Mouse (Mus musculus): ENCODE data around the gene Ccnf. TPM values are rescaled to one million over a fixed set of nuclear protein-coding genes. Genes with fewer than 3 reads are reported as not detected.

Ccnf gene
- 5.3 TPM for polyA plus RNA-seq (2014; fragmentation: Illumina TruSeq; extraction: RNeasy Lipid Tissue Mini Kit (QIAGEN cat#74804); ENCODE audit: low read depth, low replicate concordance)

DNA sequence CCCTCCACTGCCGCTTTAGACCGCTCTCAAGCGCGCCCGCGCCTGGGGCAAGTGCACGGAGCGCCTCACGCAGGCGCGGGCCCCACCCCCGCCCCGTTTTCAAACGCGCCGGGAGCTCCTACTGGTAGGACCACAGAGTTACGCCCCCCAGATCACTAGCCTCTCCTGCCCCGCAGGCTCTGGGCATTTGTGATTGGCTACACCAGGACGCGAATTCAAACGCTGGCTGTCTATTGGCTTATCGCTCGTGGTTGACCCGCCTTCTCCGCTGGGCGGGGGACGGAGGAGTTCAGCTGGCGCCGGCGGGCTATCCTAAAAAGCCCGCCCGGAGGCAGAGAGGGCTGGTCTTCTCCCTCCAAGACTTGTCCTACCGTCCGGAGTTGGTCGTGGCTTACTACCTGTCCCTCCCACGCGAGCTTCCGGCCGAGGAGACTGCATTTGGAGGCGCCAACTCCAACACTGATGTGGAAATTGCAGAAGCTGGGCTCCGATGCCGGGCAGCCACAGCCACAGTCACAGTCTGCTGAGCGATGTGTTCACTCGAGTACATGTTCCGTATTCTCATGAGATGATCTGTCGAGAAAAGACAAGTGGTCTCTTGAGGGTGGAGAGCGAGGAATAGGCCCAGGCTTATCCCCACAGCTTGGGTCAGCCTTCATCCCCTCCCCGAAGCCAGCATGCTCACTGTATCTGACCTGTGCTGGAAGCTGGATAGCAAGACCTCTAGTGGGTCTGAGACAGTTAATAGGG is at the start of gene Ccnf:
Gene Ccnf (minus strand): TSS at position 165 of the 750 bp plus-strand sequence.

DNA sequence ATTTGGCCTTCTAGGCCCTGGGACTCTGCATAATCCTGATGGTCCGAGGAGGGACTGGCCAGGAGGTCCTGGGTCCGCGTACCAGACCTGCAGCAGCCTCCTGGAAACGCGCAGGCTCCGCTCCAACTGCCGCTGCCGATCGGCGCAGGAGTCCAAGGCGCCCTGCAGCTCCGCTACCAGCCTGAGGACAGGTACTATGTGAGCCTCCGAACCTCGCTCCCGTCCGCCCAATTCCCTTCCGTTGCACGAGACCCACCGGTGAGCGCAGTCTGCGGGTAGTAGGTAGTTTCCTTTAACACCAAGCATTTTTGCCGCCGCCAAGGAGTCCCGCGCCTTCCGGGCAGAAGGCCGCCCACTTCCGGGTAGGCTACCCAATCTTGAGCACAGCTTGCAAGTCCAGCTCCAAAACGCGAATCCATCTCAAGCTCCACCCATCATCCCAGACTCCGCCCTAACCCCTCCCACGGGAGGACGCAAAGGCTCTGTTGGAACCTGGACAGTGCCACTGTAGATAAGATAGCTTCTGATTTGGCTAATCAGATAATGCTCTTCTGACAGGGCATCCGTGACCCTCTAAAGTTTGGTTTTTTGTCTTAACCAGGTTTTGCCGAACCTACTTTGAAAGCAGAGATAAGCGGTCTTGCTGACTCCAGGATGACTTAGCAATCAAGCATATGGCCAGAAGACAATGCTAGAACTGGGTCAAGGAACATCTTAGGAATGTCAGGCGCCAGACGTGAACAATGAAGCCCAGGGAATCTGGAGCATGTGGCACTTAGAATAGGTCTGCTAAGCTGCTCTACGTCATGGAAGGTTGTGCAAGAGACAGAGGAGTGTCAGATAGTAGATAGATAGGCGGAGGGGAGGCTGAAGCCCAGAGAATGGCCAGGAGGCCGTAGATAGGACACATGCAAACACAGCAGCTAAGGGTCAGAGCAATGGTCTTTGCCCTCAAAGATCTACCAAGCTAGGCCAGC is 30.6 kb downstream of the Ccnf start, which contains the start of gene Tedc2:
Gene Tedc2 (minus strand): TSS at position 417 of the 977 bp plus-strand sequence.

DNA sequence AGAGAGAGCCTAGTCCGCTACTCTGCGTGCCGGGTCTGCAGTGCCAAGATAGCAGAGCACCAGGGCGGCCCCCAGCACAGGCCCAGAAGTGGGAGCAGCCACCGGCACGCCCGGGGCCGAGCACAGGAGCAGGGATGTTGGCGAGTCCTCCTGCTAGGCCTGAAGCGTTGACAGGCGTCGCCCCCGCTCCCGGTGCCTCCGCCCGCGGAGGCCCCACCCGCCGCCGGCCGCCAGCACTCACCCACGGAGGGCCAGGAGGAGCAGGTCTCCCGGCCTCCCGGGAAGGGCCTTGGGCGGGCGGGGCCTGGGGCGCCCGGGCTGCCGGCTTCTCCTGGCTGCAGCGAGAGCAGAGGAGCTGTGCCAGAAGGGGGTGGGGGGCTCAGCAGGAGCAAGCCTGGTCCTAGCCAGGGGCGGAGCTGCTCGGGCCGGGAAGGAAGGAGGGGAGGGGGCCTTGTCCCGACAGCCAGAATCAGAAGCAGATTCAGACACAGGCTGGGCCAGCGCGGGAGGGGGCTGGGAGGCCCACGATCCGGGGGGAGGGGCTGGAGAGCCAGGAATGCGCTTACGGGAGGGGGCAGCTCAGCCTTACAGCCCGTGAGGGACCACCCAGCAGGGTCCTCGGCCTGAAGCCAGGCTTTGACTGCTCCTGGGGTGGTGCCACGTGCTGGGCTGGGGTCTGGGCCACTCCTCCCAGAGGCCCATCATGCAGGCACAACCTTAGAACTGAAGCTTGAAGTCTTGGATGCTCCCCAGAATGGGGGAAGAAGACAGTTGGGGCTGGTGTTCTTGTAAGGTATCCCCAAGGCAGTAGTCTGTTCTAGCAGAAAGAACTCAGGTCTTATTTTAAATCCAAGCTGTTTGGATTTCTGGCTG is 42.0 kb downstream of the Ccnf start, which contains the start of gene Ntn3:
Gene Ntn3 (minus strand): TSS at position 489 of the 873 bp plus-strand sequence.

DNA sequence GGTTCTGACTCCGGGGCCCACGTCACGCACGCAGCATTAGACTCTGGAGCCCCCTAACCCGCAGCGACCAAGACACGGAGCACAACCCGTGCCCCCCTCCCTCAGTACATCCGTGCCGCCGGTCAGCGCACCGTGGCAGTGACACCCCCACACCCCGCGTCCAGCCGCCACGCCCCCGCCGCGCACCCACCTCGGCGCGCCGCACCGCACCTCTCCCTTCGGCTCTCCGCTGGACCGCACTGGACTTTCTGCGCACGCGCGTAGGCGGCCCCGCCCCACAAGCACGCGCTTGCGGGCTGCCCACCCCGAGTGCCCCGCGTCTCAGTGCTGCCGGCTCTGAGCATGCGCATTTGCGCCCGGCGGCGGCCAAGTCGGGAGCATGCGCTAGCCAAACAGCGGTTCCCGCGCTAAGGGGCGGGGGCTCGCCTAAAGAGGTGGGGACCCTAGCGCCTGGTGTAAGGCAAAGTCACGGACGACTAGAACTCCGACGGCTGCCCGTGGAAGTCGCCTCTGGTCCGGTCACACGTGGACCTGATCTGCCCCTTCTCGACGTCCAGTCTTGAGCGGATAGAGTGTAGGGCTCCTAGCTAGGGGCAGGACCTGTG is 45.9 kb downstream of the Ccnf start, which contains the start of gene Tbc1d24:
Gene Tbc1d24 (minus strand): TSS at position 279 of the 605 bp plus-strand sequence.

Other genes with a start within 250 kb of the Ccnf start
- gene Prss27, start 213.3 kb downstream of the Ccnf start, polyA plus RNA-seq (2014; fragmentation: Illumina TruSeq; extraction: RNeasy Lipid Tissue Mini Kit (QIAGEN cat#74804); ENCODE audit: low read depth, low replicate concordance): not detected
- 19.6 TPM for gene Kctd5, start 178.0 kb downstream of the Ccnf start, polyA plus RNA-seq (2014; fragmentation: Illumina TruSeq; extraction: RNeasy Lipid Tissue Mini Kit (QIAGEN cat#74804); ENCODE audit: low read depth, low replicate concordance)
- gene Pdpk1, start 100.6 kb downstream of the Ccnf start, polyA plus RNA-seq (2014; fragmentation: Illumina TruSeq; extraction: RNeasy Lipid Tissue Mini Kit (QIAGEN cat#74804); ENCODE audit: low read depth, low replicate concordance): 282 TPM
- 1.1 TPM for gene Amdhd2, start 87.7 kb downstream of the Ccnf start, polyA plus RNA-seq (2014; fragmentation: Illumina TruSeq; extraction: RNeasy Lipid Tissue Mini Kit (QIAGEN cat#74804); ENCODE audit: low read depth, low replicate concordance)
- gene Atp6v0c, start 81.8 kb downstream of the Ccnf start, polyA plus RNA-seq (2014; fragmentation: Illumina TruSeq; extraction: RNeasy Lipid Tissue Mini Kit (QIAGEN cat#74804); ENCODE audit: low read depth, low replicate concordance): 19.8 TPM
- 3.0 TPM for gene Tbc1d24, start 45.9 kb downstream of the Ccnf start, polyA plus RNA-seq (2014; fragmentation: Illumina TruSeq; extraction: RNeasy Lipid Tissue Mini Kit (QIAGEN cat#74804); ENCODE audit: low read depth, low replicate concordance)
- 0.06 TPM for gene Ntn3, start 42.0 kb downstream of the Ccnf start, polyA plus RNA-seq (2014; fragmentation: Illumina TruSeq; extraction: RNeasy Lipid Tissue Mini Kit (QIAGEN cat#74804); ENCODE audit: low read depth, low replicate concordance)
- gene Tedc2, start 30.6 kb downstream of the Ccnf start, polyA plus RNA-seq (2014; fragmentation: Illumina TruSeq; extraction: RNeasy Lipid Tissue Mini Kit (QIAGEN cat#74804); ENCODE audit: low read depth, low replicate concordance): 1.2 TPM
- gene Abca17, start 99.6 kb upstream of the Ccnf start, polyA plus RNA-seq (2014; fragmentation: Illumina TruSeq; extraction: RNeasy Lipid Tissue Mini Kit (QIAGEN cat#74804); ENCODE audit: low read depth, low replicate concordance): 47.2 TPM
- 0.95 TPM for gene Abca3, start 100.5 kb upstream of the Ccnf start, polyA plus RNA-seq (2014; fragmentation: Illumina TruSeq; extraction: RNeasy Lipid Tissue Mini Kit (QIAGEN cat#74804); ENCODE audit: low read depth, low replicate concordance)
- 56.3 TPM for gene Rnps1, start 163.1 kb upstream of the Ccnf start, polyA plus RNA-seq (2014; fragmentation: Illumina TruSeq; extraction: RNeasy Lipid Tissue Mini Kit (QIAGEN cat#74804); ENCODE audit: low read depth, low replicate concordance)
- gene Eci1, start 175.2 kb upstream of the Ccnf start, polyA plus RNA-seq (2014; fragmentation: Illumina TruSeq; extraction: RNeasy Lipid Tissue Mini Kit (QIAGEN cat#74804); ENCODE audit: low read depth, low replicate concordance): 2.9 TPM
- gene Dnase1l2, start 191.6 kb upstream of the Ccnf start, polyA plus RNA-seq (2014; fragmentation: Illumina TruSeq; extraction: RNeasy Lipid Tissue Mini Kit (QIAGEN cat#74804); ENCODE audit: low read depth, low replicate concordance): 0.62 TPM
- gene E4f1, start 218.8 kb upstream of the Ccnf start, polyA plus RNA-seq (2014; fragmentation: Illumina TruSeq; extraction: RNeasy Lipid Tissue Mini Kit (QIAGEN cat#74804); ENCODE audit: low read depth, low replicate concordance): 2.4 TPM
- gene Pgp, start 218.9 kb upstream of the Ccnf start, polyA plus RNA-seq (2014; fragmentation: Illumina TruSeq; extraction: RNeasy Lipid Tissue Mini Kit (QIAGEN cat#74804); ENCODE audit: low read depth, low replicate concordance): 71.1 TPM
- not detected for gene Bricd5, start 222.4 kb upstream of the Ccnf start, polyA plus RNA-seq (2014; fragmentation: Illumina TruSeq; extraction: RNeasy Lipid Tissue Mini Kit (QIAGEN cat#74804); ENCODE audit: low read depth, low replicate concordance)
- 2.2 TPM for gene Mlst8, start 227.6 kb upstream of the Ccnf start, polyA plus RNA-seq (2014; fragmentation: Illumina TruSeq; extraction: RNeasy Lipid Tissue Mini Kit (QIAGEN cat#74804); ENCODE audit: low read depth, low replicate concordance)
- 0.97 TPM for gene Caskin1, start 237.1 kb upstream of the Ccnf start, polyA plus RNA-seq (2014; fragmentation: Illumina TruSeq; extraction: RNeasy Lipid Tissue Mini Kit (QIAGEN cat#74804); ENCODE audit: low read depth, low replicate concordance)

Measured in testis, adult 10 weeks (tissue).